Mouse (Mus musculus): ENCODE measurements around the gene Ppp5c. TPM values are rescaled to one million over a fixed set of nuclear protein-coding genes. Genes with fewer than 3 reads are reported as not detected.
"Not testable (repeated sequence)": the region's sequence is repeated elsewhere in the genome, so short reads cannot be mapped to it uniquely, and the experiment has no call there.

The Ppp5c gene
- 107 and 112 TPM in 2 replicates for polyA plus RNA-seq (2016; fragmentation: Nextera tagmentation; extraction: Ambion mirVana)

- peak within 1 kb of the TSS; percentile 81 for H3K9ac ChIP-seq
- peaks cover 24% of the 10 kb centered on the region for H3K36me3 ChIP-seq (replicated peaks)
- peaks cover 25% of the 10 kb centered on the region for H3K4me1 ChIP-seq
- H3K27ac ChIP-seq, result peak within 1 kb of the TSS; percentile 54
- peak within 1 kb of the TSS; percentile 77 for H3K4me3 ChIP-seq (replicated peaks)
- peak within 1 kb of the TSS; percentile 72 for H3K4me2 ChIP-seq
- 0 out of 2 replicates have a peak, but pooled peaks cover 5% of the 10 kb centered on the region for H3K27me3 ChIP-seq
- peak; percentile 90 for ATAC-seq (ENCODE audit: low FRiP score)
- WGBS, result under 1% methylated on average over 57 of the region's 58 CpGs
- H3K9me3 ChIP-seq, result no peaks in the 10 kb centered on the region
Measured at GRCm38 (mm10) chr7:17027588-17028343, at the start of gene Ppp5c. Gene Ppp5c (minus strand): TSS chr7:17027924.

DNA sequence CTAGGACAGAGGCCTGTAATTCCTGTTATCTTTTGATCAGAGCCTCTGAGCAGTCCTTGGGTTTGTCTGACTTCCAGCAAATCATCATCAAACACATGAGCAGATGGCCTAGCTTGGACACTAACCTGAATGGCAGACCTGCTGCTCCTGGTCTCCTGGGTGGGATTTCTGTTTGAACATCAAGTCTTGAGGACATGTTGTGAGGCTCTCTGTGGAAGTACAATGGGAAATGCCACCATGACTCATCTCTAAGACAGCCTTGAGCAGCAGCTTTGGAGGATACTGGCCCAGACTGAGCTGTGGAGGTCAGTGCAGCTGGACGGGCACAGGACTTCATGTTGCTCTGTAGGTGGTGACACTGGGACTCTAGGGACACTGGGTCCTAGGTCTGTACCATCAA, 48.8 kb upstream of the Ppp5c start:
- no peak overlapping the region for H3K4me3 ChIP-seq (replicated peaks)
- no peak overlapping the region for H3K4me2 ChIP-seq
- 0 out of 2 replicates have a peak, but pooled peaks cover 4% of the 10 kb centered on the region for H3K9me3 ChIP-seq
- no peak overlapping the region for H3K9ac ChIP-seq
- no peaks in the 10 kb centered on the region for H3K36me3 ChIP-seq (replicated peaks)
- WGBS, result 89% methylated on average over 1 of the region's 1 CpGs
- H3K27me3 ChIP-seq, result no peaks in the 10 kb centered on the region
- H3K27ac ChIP-seq, result no peak overlapping the region
- ATAC-seq (ENCODE audit: low FRiP score), result no peak
- no peaks in the 10 kb centered on the region for H3K4me1 ChIP-seq

- Histone ChIP-seq H3K27ac (no peak within 1 kb of the TSS), H3K9ac (no peak within 1 kb of the TSS), H3K4me1 (no peaks in the 10 kb centered on the region), H3K27me3 (no peaks in the 10 kb centered on the region), H3K4me2 (no peak within 1 kb of the TSS), H3K36me3 (replicated peaks) (no peaks in the 10 kb centered on the region), H3K9me3 (0 out of 2 replicates have a peak, but pooled peaks cover 4% of the 10 kb centered on the region), H3K4me3 (replicated peaks) (no peak within 1 kb of the TSS)
- WGBS, result 70% methylated on average over 23 of the region's 23 CpGs
- peak; percentile 71; the same call in 1 of the 2 replicates for ATAC-seq (ENCODE audit: low FRiP score)
Measured at GRCm38 (mm10) chr7:17073904-17074615, 46.3 kb upstream of the Ppp5c start, which contains the start of gene Psg16. Gene Psg16 (plus strand): TSS chr7:17074040.

- Histone ChIP-seq H3K9ac (no peak overlapping the region), H3K9me3 (0 out of 2 replicates have a peak, but pooled peaks cover 4% of the 10 kb centered on the region), H3K27me3 (no peaks in the 10 kb centered on the region), H3K4me2 (no peak overlapping the region), H3K27ac (no peak overlapping the region), H3K4me3 (replicated peaks) (no peak overlapping the region), H3K4me1 (no peaks in the 10 kb centered on the region), H3K36me3 (replicated peaks) (no peaks in the 10 kb centered on the region)
- WGBS, result 55% methylated on average over 5 of the region's 5 CpGs
- no peak for ATAC-seq (ENCODE audit: low FRiP score)
Measured at GRCm38 (mm10) chr7:17073513-17073903, 45.8 kb upstream of the Ppp5c start.

DNA sequence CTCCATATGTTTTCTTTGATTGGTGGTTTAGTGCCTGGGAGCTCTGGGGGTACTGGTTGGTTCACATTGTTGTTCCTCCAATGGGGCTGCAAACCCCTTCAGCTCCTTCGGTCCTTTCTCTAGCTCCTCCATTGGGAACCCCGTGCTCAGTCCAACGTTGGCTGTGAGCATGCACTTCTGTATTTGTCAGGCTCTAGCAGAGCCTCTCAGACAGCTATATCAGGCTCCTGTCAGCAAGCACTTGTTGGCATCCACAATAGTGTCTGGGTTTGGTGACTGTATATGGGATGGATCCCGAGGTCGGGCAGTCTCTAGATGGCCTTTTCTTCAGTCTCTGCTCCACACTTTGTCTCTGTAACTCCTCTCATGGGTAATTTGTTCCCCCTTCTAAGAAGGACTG, 39.9 kb upstream of the Ppp5c start:
- peaks cover 12% of the 10 kb centered on the region for H3K27me3 ChIP-seq
- H3K9ac ChIP-seq; H3K4me1 ChIP-seq; H3K27ac ChIP-seq; H3K4me3 ChIP-seq (replicated peaks); H3K36me3 ChIP-seq (replicated peaks); ATAC-seq (ENCODE audit: low FRiP score); H3K4me2 ChIP-seq; H3K9me3 ChIP-seq: not testable (repeated sequence)
- 73% methylated on average over 5 of the region's 5 CpGs for WGBS

DNA sequence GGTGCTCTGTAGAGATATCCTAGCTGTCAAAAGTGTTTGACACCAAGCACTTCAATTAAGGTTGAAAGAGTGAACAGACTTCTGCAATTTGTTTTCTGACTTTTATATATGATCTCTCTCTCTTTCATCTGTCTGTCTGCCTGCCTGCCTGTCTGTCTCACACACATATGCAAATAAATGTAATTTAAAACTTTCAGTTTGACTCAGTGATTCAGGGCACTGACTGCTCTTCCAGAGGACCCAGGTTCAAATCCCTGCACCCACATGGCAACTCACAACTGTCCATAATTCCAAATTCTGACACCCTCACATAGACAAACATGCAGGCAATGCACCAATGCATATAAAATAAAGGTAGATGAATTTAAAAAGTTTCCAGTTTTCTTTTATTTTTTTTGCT, 39.3 kb upstream of the Ppp5c start:
- H3K9ac ChIP-seq, result no peak overlapping the region
- no peak overlapping the region for H3K4me2 ChIP-seq
- peaks cover 12% of the 10 kb centered on the region for H3K27me3 ChIP-seq
- no peaks in the 10 kb centered on the region for H3K9me3 ChIP-seq
- H3K36me3 ChIP-seq (replicated peaks), result no peaks in the 10 kb centered on the region
- H3K4me3 ChIP-seq (replicated peaks), result no peak overlapping the region
- H3K27ac ChIP-seq, result no peak overlapping the region
- peaks cover 11% of the 10 kb centered on the region for H3K4me1 ChIP-seq
- ATAC-seq (ENCODE audit: low FRiP score), result no peak

- Histone ChIP-seq H3K9ac (no peak overlapping the region), H3K36me3 (replicated peaks) (no peaks in the 10 kb centered on the region), H3K4me1 (peaks cover 17% of the 10 kb centered on the region), H3K4me3 (replicated peaks) (no peak overlapping the region), H3K27me3 (peaks cover 12% of the 10 kb centered on the region), H3K4me2 (no peak overlapping the region), H3K27ac (no peak overlapping the region), H3K9me3 (no peaks in the 10 kb centered on the region)
- no peak for ATAC-seq (ENCODE audit: low FRiP score)
- WGBS, result 15% methylated on average over 2 of the region's 2 CpGs
Measured at GRCm38 (mm10) chr7:17066412-17066811, 38.7 kb upstream of the Ppp5c start.

DNA sequence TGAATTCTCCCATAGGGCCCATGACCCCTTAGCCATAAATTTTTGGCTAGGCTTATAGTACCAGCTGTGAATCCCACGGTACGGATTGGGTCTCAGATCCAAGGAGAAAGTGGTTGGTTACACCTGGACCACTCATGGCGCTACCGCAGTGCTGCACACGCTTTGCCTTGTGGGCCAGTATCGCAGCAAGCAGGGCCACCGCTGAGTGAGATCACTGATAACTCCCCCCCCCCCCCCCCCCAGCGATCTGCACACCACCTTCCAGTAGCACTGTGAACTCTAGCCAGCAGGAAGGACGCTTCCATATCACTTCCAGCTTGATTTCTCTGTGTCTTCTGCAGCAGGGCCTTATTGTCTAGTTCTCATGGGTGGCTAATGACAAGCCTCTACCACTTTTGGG, 37.9 kb upstream of the Ppp5c start:
- Histone ChIP-seq H3K9me3 (no peaks in the 10 kb centered on the region), H3K36me3 (replicated peaks) (no peaks in the 10 kb centered on the region), H3K27me3 (peaks cover 19% of the 10 kb centered on the region), H3K4me2 (no peak overlapping the region), H3K4me1 (peaks cover 25% of the 10 kb centered on the region), H3K27ac (no peak overlapping the region), H3K9ac (no peak overlapping the region), H3K4me3 (replicated peaks) (no peak overlapping the region)
- 85% methylated on average over 8 of the region's 9 CpGs for WGBS
- no peak for ATAC-seq (ENCODE audit: low FRiP score)

- Histone ChIP-seq H3K4me3 (replicated peaks) (peak overlapping the region; percentile 45), H3K9me3 (no peaks in the 10 kb centered on the region), H3K27me3 (peaks cover 19% of the 10 kb centered on the region), H3K9ac (peak overlapping the region; percentile 53; the same call in 1 of the 2 replicates), H3K36me3 (replicated peaks) (no peaks in the 10 kb centered on the region), H3K27ac (no peak overlapping the region), H3K4me1 (peaks cover 53% of the 10 kb centered on the region), H3K4me2 (peak overlapping the region; percentile 67)
- peak; percentile 7; the same call in 1 of the 2 replicates for ATAC-seq (ENCODE audit: low FRiP score)
- 22% methylated on average over 11 of the region's 11 CpGs for WGBS
Measured at GRCm38 (mm10) chr7:17062845-17063244, 35.1 kb upstream of the Ppp5c start.

DNA sequence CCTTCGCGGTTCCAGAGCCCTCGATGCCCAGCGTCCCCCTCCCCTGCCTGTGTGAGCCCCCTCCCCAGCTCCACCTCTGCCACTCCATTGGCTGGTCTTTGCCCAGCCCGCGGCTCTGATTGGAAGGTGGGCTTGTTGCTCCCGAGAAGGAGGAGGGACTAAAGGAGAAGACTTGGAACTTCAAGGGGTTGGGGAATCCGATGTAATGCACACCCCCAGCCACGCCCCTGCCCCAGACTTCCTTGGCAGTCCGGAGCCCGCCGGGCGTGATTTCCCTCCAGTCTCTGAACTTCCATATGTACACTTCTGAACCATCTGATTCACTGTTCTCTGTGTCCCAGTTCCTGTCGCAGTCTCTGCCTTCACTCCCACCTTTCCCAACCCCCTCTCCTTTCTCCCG, 34.7 kb upstream of the Ppp5c start, which contains the start of gene Hif3a:
Hif3a (minus strand) TSS at position 39 of the 400 bp plus-strand sequence.
- peak; percentile 85 for ATAC-seq (ENCODE audit: low FRiP score)
- H3K36me3 ChIP-seq (replicated peaks), result no peaks in the 10 kb centered on the region
- peaks cover 19% of the 10 kb centered on the region for H3K27me3 ChIP-seq
- under 1% methylated on average over 15 of the region's 15 CpGs for WGBS
- H3K4me2 ChIP-seq, result peak within 1 kb of the TSS; percentile 67
- H3K9ac ChIP-seq, result peak within 1 kb of the TSS; percentile 53; the same call in 1 of the 2 replicates
- H3K9me3 ChIP-seq, result no peaks in the 10 kb centered on the region
- peaks cover 56% of the 10 kb centered on the region for H3K4me1 ChIP-seq
- peak within 1 kb of the TSS; percentile 45 for H3K4me3 ChIP-seq (replicated peaks)
- no peak within 1 kb of the TSS for H3K27ac ChIP-seq

GRCm38 (mm10) chr7:17060782-17061605, 33.3 kb upstream of the Ppp5c start:
- Histone ChIP-seq H3K36me3 (replicated peaks) (no peaks in the 10 kb centered on the region), H3K9ac (peak overlapping the region; percentile 12; the same call in 1 of the 2 replicates), H3K27ac (peak overlapping the region; percentile 92), H3K27me3 (peaks cover 19% of the 10 kb centered on the region), H3K4me1 (peaks cover 68% of the 10 kb centered on the region), H3K4me3 (replicated peaks) (peak overlapping the region; percentile 45; the same call in 1 of the 2 replicates), H3K9me3 (no peaks in the 10 kb centered on the region), H3K4me2 (peak overlapping the region; percentile 67)
- 74% methylated on average over 21 of the region's 22 CpGs for WGBS
- no peak for ATAC-seq (ENCODE audit: low FRiP score)

Data from forebrain, embryonic 12.5 days (tissue).